Mouse (Mus musculus) testis, adult 2 months (tissue): ENCODE measurements around the gene Adcy1.
A peak's percentile ranks its signal among the peaks of the same experiment; 100 is the strongest.

Source experiments
- CTCF ChIP-seq: fragments of 200-500 bp; IDR thresholded peaks from 2 replicates; pipeline ENCODE4 v1.5.1; 2012; ENCODE audit warnings: low read depth, mild to moderate bottlenecking, inconsistent platforms, low read length, moderate library complexity; ENCODE audit not compliant: control insufficient read depth, insufficient read depth, insufficient replicate concordance
- POLR2A ChIP-seq: fragments of 200-500 bp; IDR thresholded peaks from 2 replicates; pipeline ENCODE4 v1.6.1; 2012; ENCODE audit warnings: low read depth, mild to moderate bottlenecking, inconsistent platforms, low read length, moderate library complexity; ENCODE audit not compliant: control insufficient read depth

DNA sequence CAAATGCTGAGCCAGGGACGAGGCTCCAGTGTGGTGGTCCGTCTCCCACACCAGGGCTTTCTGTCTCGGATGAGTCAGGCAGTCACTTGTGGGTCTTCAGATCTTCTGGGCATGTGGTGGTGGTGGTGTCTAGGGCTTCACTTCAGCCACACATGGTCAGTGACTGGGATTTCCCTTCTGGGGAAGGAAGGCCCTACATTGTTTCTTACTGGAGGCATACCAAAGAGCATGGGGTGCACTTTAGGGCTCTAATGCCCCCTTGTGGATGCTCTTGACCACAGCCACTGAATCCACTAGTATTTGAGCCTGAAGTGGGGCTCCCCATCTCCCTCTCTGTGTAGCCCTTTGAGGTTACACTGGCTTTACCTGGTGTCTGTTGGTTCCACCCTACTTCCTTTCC is 77.2 kb downstream of the Adcy1 start:
- TF ChIP-seq POLR2A (no peak), CTCF (peak; percentile 10; the same call in 1 of the 2 replicates)
